Mouse (Mus musculus): ENCODE measurements at regions not wholly inside any gene's neighbourhood (a gene's known extent, or its start where the extent isn't known, plus 50 kb on each side); places are given as distances from the start of the nearest gene placed in this dataset.

- TF ChIP-seq EP300 (IDR thresholded peaks at IDR 0.05; ENCODE audit: low read depth) (no peak), CTCF (IDR thresholded peaks at IDR 0.05; ENCODE audit: low read depth) (no peak)
These were observed 232.3 kb upstream of the Dio3 start for GRCm38 (mm10) chr12:110046613-110047012.

All from liver, postnatal 0 days (tissue).